Mouse (Mus musculus) heart, adult 18-20 months (tissue): ENCODE results near the gene Adgrb3. TPM values are rescaled to one million over a fixed set of nuclear protein-coding genes. Genes with fewer than 3 reads are reported as not detected.
"Not testable (repeated sequence)": the region's sequence is repeated elsewhere in the genome, so short reads cannot be mapped to it uniquely, and the experiment has no call there.

ENCODE experiments used
- DNase-seq, 2 experiments: peaks; one replicate each; pipeline ENCODE4 v3.0.0; 2021 to 2022; ENCODE audit warnings: mixed read lengths in 1 of 2
- total RNA-seq, 2 experiments: library from RNA; stranded (reverse); gene quantifications; 2 replicates each; pipeline ENCODE4 v1.2.3; 2021

The Adgrb3 gene
- total RNA-seq, 2 experiments from 2014 or later = not detected

DNA sequence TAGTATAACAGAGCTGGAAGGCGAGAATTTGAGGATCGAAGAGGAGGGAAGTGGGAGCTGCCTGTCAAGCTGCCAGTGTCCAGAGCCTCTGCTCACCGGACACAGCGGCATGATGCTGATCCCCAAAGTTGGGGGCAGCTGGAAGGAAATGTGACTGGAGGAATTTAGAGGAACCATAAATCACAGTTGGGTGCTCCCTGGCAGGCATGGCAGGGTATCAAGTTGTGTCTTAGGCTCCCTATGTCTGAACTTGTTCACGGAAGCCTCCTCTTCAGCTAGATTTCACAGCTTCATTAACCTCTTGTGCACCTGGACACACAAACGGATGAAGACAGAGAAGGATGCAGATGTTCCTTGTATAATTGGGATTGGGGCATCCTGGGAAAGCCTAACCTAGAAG lies 722.8 kb downstream of the Adgrb3 start:
- no peak for DNase-seq

DNA sequence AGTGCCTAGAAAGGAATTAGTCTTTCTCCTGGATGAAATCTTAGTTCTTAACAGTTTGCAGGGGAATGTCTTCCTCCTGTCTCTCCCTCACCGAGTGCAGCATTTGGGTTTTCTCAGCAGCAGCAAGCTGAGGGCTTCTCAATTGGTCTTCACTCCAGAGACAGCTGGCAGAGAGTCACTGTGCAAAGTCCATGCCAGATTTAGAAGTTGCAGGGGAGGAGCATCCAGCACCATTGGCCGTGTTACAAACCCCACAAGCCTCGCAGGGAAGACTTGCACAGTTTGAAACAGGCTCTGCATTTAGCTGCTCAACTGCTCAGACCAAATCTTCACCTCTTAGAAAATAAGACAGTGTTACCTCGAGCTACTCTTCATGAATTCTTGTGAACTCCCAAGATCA lies 724.1 kb downstream of the Adgrb3 start:
- peak; percentile 64 to 70 for DNase-seq

DNA sequence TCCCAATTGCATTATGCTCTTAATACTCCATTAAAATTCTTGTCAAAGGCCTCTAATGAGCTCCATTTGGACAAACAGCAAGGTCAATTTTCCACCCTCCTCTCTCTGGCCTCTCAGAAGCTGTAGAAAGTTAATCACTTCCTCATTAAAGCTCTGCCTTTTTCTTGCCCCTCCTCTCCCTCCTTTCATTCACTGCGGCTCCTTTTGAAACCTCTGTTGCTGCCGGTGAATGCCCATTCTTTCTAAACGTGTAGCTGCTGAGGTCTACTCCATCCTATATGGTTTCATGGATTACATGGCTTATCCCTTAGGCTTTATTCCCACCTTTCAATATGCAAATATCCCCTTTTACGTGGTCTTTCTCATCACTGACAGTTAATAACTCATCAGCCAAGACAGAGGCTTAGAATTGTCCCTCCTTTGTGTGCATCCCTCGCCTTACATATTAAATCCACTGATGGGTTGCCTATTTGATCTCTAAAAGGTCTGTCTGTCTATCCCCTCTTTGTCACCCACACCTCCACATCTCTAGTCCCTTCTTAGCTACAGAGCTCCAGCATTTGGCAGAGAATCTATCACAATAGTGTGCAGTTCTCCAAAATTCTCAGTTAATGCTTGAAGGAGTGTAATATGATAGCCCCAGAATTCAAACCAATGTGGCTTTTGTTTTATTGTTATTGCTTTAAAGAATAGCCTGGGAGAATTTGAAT lies 741.3 kb downstream of the Adgrb3 start:
- no peak for DNase-seq

DNA sequence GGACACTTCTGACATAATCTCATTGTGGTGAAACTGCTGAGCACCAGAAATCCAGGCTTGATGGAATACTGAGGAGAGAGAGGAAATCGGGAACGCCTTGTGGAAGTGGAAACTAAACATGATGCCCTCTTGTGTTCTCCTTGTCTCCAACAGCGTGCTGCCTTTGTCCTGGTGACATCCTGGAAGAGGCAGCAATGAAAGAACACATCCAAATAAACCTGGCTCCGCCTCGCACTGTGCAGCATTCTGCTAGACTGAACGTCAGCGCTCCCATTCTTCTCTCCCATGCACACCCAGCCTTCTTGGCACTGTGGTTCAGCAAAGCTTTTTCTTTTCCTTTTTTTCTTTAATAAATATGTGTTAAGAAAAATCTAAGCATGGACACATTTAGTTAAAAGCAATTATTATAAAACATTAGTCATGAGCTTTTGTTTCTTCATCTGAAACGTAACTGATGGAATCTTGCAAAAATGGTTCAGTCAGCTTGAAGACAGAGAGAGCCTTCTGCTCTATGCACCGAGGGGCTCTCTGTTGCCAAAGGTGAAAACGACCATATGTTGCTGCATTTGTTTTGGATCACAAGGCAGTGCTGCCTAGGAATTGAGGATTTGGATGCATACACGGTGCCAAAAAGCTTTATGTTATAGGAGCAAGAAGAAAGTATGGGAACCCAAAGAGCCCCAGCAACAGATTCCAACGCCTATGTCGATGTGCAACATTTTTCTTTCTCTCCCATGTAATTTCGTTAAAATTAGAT lies 743.7 kb downstream of the Adgrb3 start:
- DNase-seq = no peak

DNA sequence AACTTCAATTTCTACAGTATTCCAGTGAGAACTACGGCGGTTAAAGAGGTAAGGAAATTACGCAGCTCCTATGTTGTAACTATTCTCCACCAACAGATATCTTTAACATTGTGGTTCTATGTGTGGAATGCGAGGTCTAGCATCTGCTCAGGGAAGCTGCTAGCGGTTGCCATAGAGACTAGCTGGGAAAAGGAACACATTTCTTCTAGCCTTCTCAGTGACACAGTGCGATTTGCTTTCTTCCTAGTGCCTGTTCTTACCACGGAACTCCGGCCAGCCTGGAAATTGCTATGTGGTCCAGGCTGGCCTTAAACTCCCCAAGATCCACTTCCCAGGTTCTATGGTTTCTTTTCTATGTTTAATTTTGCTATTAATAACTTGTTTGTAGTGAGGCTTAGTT lies 747.1 kb downstream of the Adgrb3 start:
- DNase-seq = no peak

DNA sequence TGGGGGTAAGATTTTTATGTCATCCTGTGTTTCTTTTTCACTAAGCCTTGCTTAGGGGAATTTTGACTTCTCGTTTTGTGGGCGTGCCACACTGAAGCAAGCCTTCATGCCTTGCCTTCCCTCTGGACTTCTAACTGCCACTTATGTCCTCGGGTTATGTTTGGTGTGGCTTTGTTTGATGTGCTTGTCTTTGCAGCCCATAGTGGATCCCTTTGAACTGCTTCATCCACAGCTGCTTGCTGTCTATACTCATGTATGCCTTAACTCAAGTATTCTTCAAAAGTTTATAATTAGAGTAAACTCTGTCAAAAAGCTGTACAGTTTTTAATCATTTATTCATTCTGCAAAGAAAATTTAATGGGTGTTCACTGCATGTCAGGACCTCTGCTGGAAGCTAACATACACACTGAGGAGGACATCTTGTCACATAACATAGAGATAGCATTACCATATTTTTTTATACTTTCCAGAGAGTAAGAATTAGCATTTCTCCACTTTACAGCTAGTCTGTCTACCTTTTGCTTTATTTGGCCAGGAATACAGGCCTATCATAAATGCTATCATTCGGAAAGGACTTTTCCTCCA lies 748.1 kb downstream of the Adgrb3 start:
- DNase-seq = no peak

DNA sequence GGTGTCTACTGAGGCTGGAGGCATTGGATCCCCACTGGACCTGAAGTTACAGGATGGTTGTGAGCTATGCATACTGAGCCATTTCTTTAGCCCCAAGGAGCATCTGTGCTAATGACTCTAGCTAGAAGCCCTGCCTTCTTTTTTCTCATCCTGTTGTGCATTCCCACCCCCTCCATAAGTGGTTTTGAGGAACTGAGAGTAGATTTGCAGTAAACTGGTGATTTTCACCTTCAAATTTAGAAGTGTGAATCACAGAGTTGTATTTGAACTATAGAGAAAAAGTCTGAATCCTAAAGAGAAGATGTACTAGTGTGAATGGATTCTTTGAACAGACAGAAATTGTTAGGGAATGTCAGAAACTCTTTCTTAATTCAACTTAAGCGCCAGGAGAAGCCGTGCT lies 750.1 kb downstream of the Adgrb3 start:
- no peak for DNase-seq

DNA sequence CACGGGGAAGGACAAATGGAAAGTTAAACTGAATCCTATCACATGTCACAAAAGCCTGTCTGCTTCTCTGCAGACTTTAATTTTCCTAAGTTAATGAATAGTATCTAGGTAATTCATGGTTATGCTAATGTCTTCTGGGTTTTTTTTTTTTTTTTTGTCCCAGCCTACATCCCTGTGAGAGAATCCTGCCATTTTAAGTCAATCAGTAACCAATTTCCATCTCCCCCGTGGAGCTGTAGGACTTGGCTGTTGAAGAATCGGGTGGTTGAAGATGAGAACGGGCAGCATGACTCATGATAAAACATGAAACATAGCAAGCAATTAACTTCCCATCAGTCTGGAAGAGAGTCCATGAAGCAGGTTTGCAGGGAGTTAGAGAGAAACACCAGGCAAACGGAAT lies 753.6 kb downstream of the Adgrb3 start:
- DNase-seq = no peak

DNA sequence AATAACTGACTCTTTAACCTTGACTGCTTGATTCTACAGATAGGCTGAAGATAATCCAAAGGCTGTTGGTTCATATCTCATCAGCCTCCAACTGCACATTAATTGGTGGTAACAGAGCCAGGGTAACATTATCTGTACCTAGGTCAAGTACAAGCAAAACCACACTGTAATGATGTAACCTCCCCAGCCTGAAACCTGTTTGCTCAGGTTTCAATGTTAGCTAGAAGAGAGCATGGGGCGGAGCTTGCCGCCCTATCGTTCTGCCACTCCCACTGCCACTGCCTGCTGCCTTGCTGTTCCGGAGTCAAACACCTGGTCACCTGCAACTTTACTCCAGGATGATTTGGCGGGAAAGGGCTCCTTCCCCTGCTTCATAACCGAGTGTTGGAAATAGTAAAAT lies 765.5 kb downstream of the Adgrb3 start:
- DNase-seq = no peak

DNA sequence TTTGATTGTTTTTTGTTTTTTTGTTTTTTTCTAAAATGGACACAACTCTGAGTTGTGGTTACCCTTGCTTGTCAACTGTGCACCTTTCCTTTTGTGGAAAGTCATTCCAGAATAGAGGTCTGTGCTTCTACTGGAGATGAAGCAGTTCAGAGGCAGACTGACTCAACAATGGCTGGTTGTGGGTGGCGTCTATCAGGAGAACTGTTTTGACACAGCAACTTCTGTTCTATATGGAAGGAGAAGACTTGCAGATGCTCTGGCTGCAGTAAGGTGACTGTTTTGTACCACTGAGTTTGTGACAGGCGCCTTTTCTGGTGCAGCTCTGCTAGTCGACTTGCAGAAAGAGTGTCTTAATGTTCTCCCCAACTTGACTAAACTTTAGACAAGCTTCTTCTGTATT lies 768.6 kb downstream of the Adgrb3 start:
- DNase-seq = no peak

DNA sequence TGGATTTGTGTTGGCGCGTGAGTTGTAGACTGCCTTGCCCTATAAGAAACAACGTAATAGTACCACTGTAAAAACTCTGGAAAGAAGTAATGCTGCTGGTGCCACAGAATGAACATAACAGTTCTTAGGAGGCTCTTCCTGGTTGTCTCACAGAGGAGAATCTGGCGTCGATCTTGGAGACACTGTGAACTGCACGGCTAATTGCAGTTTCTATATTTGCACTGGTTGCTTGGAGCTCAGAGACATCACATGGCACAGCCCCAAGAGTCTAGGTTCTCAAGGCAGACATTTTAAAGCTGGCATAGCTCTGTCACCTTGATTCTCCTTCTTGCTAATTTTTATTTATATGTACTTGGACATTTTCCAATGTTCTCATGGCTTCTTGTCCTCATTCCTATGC lies 769.3 kb downstream of the Adgrb3 start:
- no peak for DNase-seq

DNA sequence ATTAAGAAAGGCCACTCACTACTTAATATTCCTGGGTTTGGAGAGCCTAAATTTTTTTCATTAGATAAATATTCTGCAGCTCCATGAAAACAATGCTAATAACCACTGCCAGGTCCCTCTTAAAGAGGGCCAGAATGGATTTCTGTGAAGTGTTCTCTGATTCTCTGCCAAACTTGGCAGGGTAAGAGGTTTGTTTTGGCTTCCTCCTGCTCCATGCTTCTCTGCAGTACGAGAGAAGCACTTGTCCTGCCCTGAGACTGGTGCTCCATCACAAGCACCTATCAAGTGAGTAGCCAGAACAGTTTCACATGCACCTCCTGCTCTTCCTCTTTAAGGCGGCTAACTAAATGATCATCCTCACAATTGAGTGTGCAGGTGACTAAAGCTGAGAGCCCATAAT lies 771.9 kb downstream of the Adgrb3 start:
- peak; percentile 2 to 4 for DNase-seq

DNA sequence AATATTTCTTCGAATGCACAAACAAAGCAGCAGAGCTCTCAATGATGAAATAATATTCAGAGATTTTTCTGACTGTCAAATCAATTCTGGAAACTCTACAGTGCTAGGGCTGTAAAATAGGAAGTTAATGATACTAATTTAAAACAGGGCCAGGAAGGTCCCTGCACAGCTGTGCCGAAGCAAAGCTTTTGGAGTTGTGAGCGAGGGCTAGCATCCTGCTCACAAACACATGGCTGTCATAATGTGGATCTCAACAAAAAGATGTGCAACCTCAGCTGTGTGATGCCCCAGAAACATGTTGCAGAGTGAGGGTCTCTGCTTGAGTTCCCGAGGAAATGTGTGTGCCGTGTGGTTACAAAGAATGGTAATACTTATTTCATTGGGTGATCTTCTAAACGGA lies 772.3 kb downstream of the Adgrb3 start:
- DNase-seq = no peak

DNA sequence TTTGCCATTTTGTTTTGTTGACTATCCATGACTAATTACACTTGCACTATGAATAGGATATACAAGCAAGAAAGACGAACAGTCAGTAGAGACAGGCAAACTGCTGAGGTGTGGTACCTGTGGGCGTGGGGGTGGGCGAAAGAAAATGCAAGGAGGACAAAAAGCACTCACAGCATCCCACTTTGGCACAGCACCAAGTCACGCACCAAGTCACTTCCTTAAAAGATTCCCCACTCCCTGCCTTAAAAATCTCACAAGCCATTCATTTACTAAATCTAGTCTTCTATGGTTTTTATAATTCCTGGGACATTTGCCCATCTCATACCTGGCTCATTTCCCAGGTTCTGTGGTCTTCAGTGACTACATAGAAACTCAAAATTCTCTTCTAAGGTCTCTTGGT lies 787.4 kb downstream of the Adgrb3 start:
- DNase-seq = no peak

DNA sequence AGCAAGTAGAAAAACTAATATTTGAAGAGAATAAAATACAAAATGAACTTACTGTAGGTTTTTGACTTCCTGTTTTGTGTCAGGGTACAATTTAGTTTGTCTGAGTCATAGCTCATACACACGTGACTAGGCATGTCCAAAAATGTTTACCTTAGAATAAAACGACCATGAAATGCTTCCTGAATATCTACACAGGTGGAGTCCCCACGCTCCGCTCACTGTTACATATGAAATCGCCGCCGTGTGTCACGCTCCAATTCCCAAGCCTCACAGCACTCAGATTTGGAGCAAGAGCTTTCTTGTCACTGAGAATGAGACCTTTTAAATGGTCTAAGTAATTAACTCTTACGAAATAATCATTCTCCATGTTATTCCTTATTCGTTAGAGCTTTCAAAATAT lies 795.3 kb downstream of the Adgrb3 start:
- no peak for DNase-seq

DNA sequence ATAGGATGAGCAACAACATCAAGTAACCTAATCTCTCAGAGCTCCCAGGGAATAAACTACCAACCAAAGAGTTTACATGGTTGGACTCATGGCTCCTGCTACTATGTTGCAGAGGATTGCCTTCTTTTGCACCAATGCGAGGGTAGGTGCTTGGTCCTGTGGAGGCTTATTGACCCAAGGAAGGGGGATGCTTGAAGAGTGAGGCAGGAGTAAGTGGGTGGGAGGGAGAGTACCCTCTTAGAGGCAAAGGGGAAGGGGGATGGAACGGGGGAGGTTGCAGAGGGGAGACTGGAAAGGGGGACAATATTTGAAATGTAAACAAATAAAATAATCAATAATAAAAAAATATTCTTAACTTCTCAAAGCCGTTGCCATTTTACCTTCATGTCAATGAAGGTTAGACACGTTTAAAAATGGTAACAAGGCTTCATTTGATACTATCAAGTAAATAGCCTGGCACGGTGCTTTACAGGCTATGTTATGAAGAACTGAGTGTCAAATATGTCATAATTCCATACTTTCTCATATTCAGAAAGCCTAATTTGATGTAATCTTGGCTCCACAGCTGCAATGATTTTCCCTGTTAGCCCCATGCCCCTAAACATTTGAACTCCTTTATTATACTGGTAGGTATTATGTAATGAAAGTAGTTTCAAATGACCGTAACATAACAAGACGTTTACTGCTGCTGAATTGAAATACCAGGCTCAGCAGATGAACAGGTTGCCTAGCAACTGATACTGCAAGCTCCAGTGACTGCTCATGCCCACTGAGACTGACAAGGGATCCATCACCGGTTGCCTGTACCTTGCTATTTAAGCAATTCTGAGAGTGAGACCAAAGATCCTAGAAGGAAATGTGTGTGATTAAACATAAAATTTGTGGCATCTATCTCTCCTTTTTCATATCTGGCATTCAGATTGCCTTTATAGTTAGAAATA lies 796.1 kb downstream of the Adgrb3 start:
- DNase-seq = no peak

DNA sequence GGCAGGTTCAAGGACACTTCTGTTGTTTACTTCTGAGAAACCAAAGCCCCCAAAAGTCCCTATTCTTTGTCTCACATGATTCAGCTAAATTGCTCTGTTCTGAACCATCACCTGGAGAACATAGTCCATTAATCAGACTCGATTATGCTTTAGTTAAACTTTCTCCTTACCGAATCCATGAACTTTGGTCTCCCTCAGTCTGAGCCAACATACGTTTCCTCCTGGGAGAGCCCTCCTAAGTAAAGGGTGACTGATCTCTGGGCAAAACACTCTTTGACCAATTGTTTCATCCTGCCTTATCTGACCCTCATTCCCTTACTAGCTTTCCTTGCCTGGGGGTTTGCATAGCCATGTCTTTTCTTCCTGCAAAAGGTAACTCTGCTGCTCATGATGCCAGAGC lies 806.4 kb downstream of the Adgrb3 start:
- DNase-seq = no peak

DNA sequence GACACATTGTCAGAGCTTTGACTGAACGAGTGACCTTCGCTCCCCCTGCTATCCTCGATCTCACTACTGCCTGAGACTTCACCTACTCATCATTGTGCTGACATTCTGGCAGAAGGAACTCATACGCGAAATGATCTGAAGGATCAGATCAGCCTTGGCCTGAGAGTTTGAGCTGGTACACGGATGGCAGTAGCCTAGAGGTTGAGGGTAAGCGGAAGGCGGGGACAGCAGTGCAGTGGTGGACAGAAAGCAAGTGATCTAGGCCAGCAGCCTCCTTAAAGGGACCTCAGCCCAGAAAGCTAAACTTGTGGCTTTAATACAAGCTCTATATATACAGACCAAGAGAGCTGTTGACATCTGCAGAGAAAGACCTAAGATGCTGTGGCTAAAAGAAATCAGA lies 811.7 kb downstream of the Adgrb3 start:
- not testable (repeated sequence) for DNase-seq
